8 mouse cellular contexts compared by ENCODE assay signal in the genomic region with DNA sequence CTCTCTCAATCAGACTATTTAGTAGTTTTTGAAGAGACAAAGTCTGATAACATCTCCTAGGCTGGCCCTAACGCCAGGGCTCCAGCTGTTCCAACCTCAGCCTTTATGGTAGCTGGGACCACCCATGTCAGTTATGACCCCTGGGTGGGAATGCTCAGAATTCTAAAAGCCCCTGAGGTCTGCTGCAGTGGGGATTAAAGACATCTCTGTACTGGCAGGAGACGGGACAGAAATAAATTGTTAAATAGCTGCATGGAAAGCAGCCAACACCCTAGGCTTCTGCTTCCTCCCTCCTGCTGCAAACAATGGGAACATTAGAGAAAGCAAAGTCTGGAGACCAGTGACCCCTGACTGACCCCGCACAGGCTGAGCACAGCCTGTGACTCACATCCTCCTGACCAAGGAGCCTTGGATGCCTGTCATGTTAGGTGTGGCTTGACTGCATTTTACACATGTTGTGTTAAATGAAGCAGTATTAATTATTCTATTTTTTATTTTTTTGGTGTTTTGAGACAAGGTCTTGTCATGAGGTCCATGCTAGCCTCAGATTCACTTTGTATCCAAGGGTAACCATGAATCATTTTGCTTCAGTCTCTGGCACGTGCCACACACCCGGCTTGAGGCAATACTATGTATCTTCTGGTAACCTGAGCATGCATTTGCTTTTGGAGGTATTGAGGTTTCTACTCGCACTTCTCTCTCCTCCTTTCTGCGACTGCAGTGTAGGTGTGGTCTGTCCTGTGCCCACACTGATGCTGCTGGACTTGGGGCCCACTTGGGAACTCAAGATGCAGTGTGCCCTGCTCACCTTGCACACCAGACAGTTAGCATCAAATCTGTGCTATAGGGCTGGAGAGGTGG. TPM values are rescaled to one million over a fixed set of nuclear protein-coding genes. Genes with fewer than 3 reads are reported as not detected.
DNase-seq lines count a peak whose midpoint lies in the region; ATAC-seq and TF ChIP-seq lines count a peak whose summit lies in the region.

No protein-coding gene starts in this region.

- 17% methylated on average over 7 of the region's 7 CpGs for WGBS in heart, embryonic 16.5 days
- WGBS in stomach, postnatal 0 days, result 7% methylated on average over 7 of the region's 7 CpGs

- H3K4me2 ChIP-seq in heart, embryonic 16.5 days (ENCODE audit: low read depth, low read length), result peak overlapping the region; percentile 28; the same call in 1 of the 2 replicates
- H3K4me2 ChIP-seq in stomach, postnatal 0 days (replicated peaks; ENCODE audit: low read depth), result no peak overlapping the region

- no peak for TF ChIP-seq POLR2A in embryonic fibroblast, embryonic 13.5 days (IDR thresholded peaks at IDR 0.05; ENCODE audit: low read depth, low read length)

- 0 out of 2 replicates have a peak overlapping the region, but pooled peaks have one; percentile 3 for H3K9ac ChIP-seq in heart, embryonic 16.5 days (ENCODE audit: low read length)
- H3K9ac ChIP-seq in stomach, postnatal 0 days (ENCODE audit: low read length), result no peak overlapping the region

- H3K36me3 ChIP-seq in heart, embryonic 16.5 days (ENCODE audit: control insufficient read depth, insufficient read depth), result peaks cover 5% of the 10 kb centered on the region; the same call in 1 of the 2 replicates
- no peaks in the 10 kb centered on the region for H3K36me3 ChIP-seq in stomach, postnatal 0 days (ENCODE audit: control insufficient read depth, insufficient read depth, low read length)

- peaks cover 5% of the 10 kb centered on the region for H3K4me1 ChIP-seq in embryonic fibroblast, embryonic 13.5 days (ENCODE audit: control insufficient read depth, insufficient read depth, low read length)
- peaks cover 10% of the 10 kb centered on the region for H3K4me1 ChIP-seq in heart, embryonic 16.5 days (ENCODE audit: control insufficient read depth, insufficient read depth, low read length)
- peaks cover 3% of the 10 kb centered on the region; the same call in 1 of the 2 replicates for H3K4me1 ChIP-seq in stomach, postnatal 0 days (replicated peaks; ENCODE audit: control insufficient read depth, insufficient read depth)

- no peak for TF ChIP-seq CTCF in embryonic fibroblast, embryonic 13.5 days (IDR thresholded peaks at IDR 0.05; ENCODE audit: borderline replicate concordance, insufficient read depth, low read length)
- no peak for TF ChIP-seq CTCF in stomach, postnatal 0 days (IDR thresholded peaks at IDR 0.05; ENCODE audit: low read depth)

- no peak overlapping the region for H3K4me3 ChIP-seq in embryonic fibroblast, embryonic 13.5 days (ENCODE audit: insufficient read depth, low read length)
- H3K4me3 ChIP-seq in heart, embryonic 16.5 days (ENCODE audit: low read length), result no peak overlapping the region
- H3K4me3 ChIP-seq in stomach, postnatal 0 days (ENCODE audit: low read depth, low read length), result no peak overlapping the region

- H3K27me3 ChIP-seq in heart, embryonic 16.5 days (ENCODE audit: control insufficient read depth, insufficient read depth, low read length), result no peaks in the 10 kb centered on the region
- H3K27me3 ChIP-seq in stomach, postnatal 0 days (ENCODE audit: control insufficient read depth, insufficient read depth, low read length), result no peaks in the 10 kb centered on the region

- peak overlapping the region; percentile 69 for H3K27ac ChIP-seq in embryonic fibroblast, embryonic 13.5 days (ENCODE audit: insufficient read depth, low read length)
- peak overlapping the region; percentile 86 for H3K27ac ChIP-seq in heart, embryonic 16.5 days (ENCODE audit: low read length)
- H3K27ac ChIP-seq in stomach, postnatal 0 days (replicated peaks), result peak overlapping the region; percentile 70

- TF ChIP-seq EP300 in stomach, postnatal 0 days (optimal IDR thresholded peaks at IDR 0.05), result no peak

- peak; percentile 76 for DNase-seq in adipocyte (ENCODE audit: low spot score)
- DNase-seq in kidney, postnatal 25 days, result peak; percentile 88 to 93
- DNase-seq in stomach, postnatal 0 days (ENCODE audit: low spot score), result peak; percentile 90
- no peak for DNase-seq in cerebellum, postnatal 4 days (ENCODE audit: low spot score in 2 of 2)
- DNase-seq in cerebellum, postnatal 25 days, result no peak

- peaks cover 3% of the 10 kb centered on the region for H3K9me3 ChIP-seq in heart, embryonic 16.5 days (replicated peaks; ENCODE audit: control insufficient read depth, low read length)
- H3K9me3 ChIP-seq in stomach, postnatal 0 days (ENCODE audit: control insufficient read depth, low read length), result no peaks in the 10 kb centered on the region

- peak; percentile 96 for ATAC-seq in heart, embryonic 16.5 days (replicated peaks; ENCODE audit: extremely low read depth, insufficient read depth, low FRiP score)
- ATAC-seq in megakaryocyte, adult 5-6 weeks (ENCODE audit: poor library complexity, severe bottlenecking), result peak; percentile 97
- ATAC-seq in stomach, postnatal 0 days (ENCODE audit: low FRiP score, low TSS enrichment), result peak; percentile 94

RNA-seq across cellular contexts. Expression of gene Tpt1, which starts 18.9 kb away (rescaled TPM):
- polyA plus RNA-seq in embryonic fibroblast, embryonic 13.5 days (2011; ENCODE audit: insufficient read length, low read depth, missing spikeins), result 3,843 and 4,417 TPM in 2 replicates
- 770 and 775 TPM in 2 replicates for polyA plus RNA-seq in heart, embryonic 16.5 days (2015; fragmentation: Nextera tagmentation; extraction: Ambion mirVana)
- total RNA-seq in megakaryocyte, adult 5-6 weeks (2015), result 5,508 and 5,947 TPM in 2 replicates
- 1,349 and 1,387 TPM in 2 replicates for total RNA-seq in megakaryocyte, adult 5-6 weeks (2017)
- polyA plus RNA-seq in stomach, postnatal 0 days (2015; fragmentation: Nextera tagmentation; extraction: Ambion mirVana), result 1,101 and 1,127 TPM in 2 replicates

Comparison
In these comparisons a context has a peak if more than half of its experiments do, and no peak if none do; other contexts are left out.
1. DNase-seq: peak in adipocyte (single experiment), kidney, postnatal 25 days (2 of 2) and stomach, postnatal 0 days (single experiment); none in cerebellum, postnatal 4 days (0 of 2) and cerebellum, postnatal 25 days (0 of 2).
2. Peak in every context shown above with its lines, with median percentiles within 50 percentile points of each other: H3K27ac ChIP-seq and ATAC-seq.